Mouse (Mus musculus) G1E (cell line): Measurements from ENCODE around the gene Parva.

Source experiments
- CTCF ChIP-seq: IDR thresholded peaks from 2 replicates; pipeline ENCODE4 v1.5.1; 2012; ENCODE audit warnings: low read depth, low read length, inconsistent platforms, mixed read lengths
- GATA1 ChIP-seq: IDR thresholded peaks from 2 replicates; pipeline ENCODE4 v1.6.1; 2012; ENCODE audit warnings: borderline replicate concordance, low read length, inconsistent platforms, mixed read lengths
- GATA2 ChIP-seq: IDR thresholded peaks from 2 replicates; pipeline ENCODE4 v1.6.1; 2012; ENCODE audit warnings: low read depth, low read length, inconsistent platforms, borderline replicate concordance
- POLR2AphosphoS5 ChIP-seq: IDR thresholded peaks from 2 replicates; pipeline ENCODE4 v1.6.1; 2012; ENCODE audit warnings: low read depth, low read length, inconsistent platforms; ENCODE audit not compliant: insufficient replicate concordance
- TAL1 ChIP-seq: conservative IDR thresholded peaks from 2 replicates; pipeline ENCODE4 v1.6.1; 2012; ENCODE audit warnings: low read depth, low read length, inconsistent platforms, mixed read lengths

- no peak for TF ChIP-seq CTCF
- no peak for TF ChIP-seq GATA2
- no peak for TF ChIP-seq POLR2AphosphoS5
- TF ChIP-seq GATA1: no peak
- TF ChIP-seq TAL1: no peak
These were observed 63.5 kb downstream of the Parva start for GRCm38 (mm10) chr7:112490825-112491224.
